Mouse (Mus musculus) adrenal gland, postnatal 36 days (tissue): ENCODE measurements around the gene Ss18l2. TPM values are rescaled to one million over a fixed set of nuclear protein-coding genes. Genes with fewer than 3 reads are reported as not detected.

Source experiments
- DNase-seq, 2 experiments: peaks; one replicate each; pipeline ENCODE4 v3.0.0; 2021; ENCODE audit warnings: mixed read lengths in 1 of 2
- long read RNA-seq, 2 experiments: library from polyadenylated mRNA; stranded (forward); transcript quantifications; one replicate each; pipeline ENCODE4 v2.0.0; 2021; ENCODE audit warnings: borderline sequencing depth in 2 of 2
- total RNA-seq, 2 experiments: library from RNA; stranded (reverse); gene quantifications; 2 replicates each; pipeline ENCODE4 v1.2.3; 2021

Ss18l2 gene
- 10 to 100 TPM; 41.6 to 57.2 TPM for total RNA-seq
- long read RNA-seq, experiment 1, transcript Ss18l2-201 (3 exons, 577 nt), result minor isoform, 24 of 89 reads
- long read RNA-seq, experiment 1, transcript Ss18l2-203 (2 exons, 1,175 nt), result major isoform, 35 of 89 reads
- long read RNA-seq, experiment 1, transcript Ss18l2-207 (1 exons, 2,354 nt), result minor isoform, 26 of 89 reads
- long read RNA-seq, experiment 1, partial matches to known transcripts, result 0 of 89 reads
- long read RNA-seq, experiment 1, other reads (novel, unspliced or antisense), result 2 of 89 reads
- long read RNA-seq, experiment 2, transcript Ss18l2-201 (3 exons, 577 nt), result minor isoform, 13 of 45 reads
- long read RNA-seq, experiment 2, transcript Ss18l2-203 (2 exons, 1,175 nt), result minor isoform, 14 of 45 reads
- long read RNA-seq, experiment 2, transcript Ss18l2-207 (1 exons, 2,354 nt), result major isoform, 16 of 45 reads
- long read RNA-seq, experiment 2, partial matches to known transcripts, result 0 of 45 reads
- long read RNA-seq, experiment 2, other reads (novel, unspliced or antisense), result 0 of 45 reads

GRCm38 (mm10) chr9:121709898-121710583 lies at the start of gene Ss18l2:
Gene Ss18l2 (plus strand): TSS chr9:121710329.
- peak; percentile 98 for DNase-seq

GRCm38 (mm10) chr9:121663467-121663866 lies 46.7 kb upstream of the Ss18l2 start:
- no peak for DNase-seq

- no peak for DNase-seq
Observed at GRCm38 (mm10) chr9:121664104-121664503, 46.0 kb upstream of the Ss18l2 start.

- no peak for DNase-seq
Observed at GRCm38 (mm10) chr9:121666957-121667630, 43.0 kb upstream of the Ss18l2 start.

GRCm38 (mm10) chr9:121667822-121668221 lies 42.3 kb upstream of the Ss18l2 start:
- no peak for DNase-seq

- DNase-seq, result peak; percentile 70 to 79
Observed at GRCm38 (mm10) chr9:121669348-121669791, 40.8 kb upstream of the Ss18l2 start.

- DNase-seq, result peak; percentile 46 to 56
Observed at GRCm38 (mm10) chr9:121671300-121671699, 38.8 kb upstream of the Ss18l2 start.

GRCm38 (mm10) chr9:121672311-121672710 lies 37.8 kb upstream of the Ss18l2 start:
- DNase-seq, result no peak

GRCm38 (mm10) chr9:121673716-121674115 lies 36.4 kb upstream of the Ss18l2 start:
- no peak for DNase-seq

- no peak for DNase-seq
Observed at GRCm38 (mm10) chr9:121675011-121675410, 35.1 kb upstream of the Ss18l2 start.

- no peak for DNase-seq
Observed at GRCm38 (mm10) chr9:121675556-121675955, 34.6 kb upstream of the Ss18l2 start.

- no peak for DNase-seq
Observed at GRCm38 (mm10) chr9:121677069-121677468, 33.1 kb upstream of the Ss18l2 start.

GRCm38 (mm10) chr9:121677476-121677875 lies 32.7 kb upstream of the Ss18l2 start:
- DNase-seq, result no peak

GRCm38 (mm10) chr9:121679549-121679948 lies 30.6 kb upstream of the Ss18l2 start:
- peak; percentile 41 to 47 for DNase-seq

- DNase-seq, result no peak
Observed at GRCm38 (mm10) chr9:121681191-121681590, 28.9 kb upstream of the Ss18l2 start.

- no peak for DNase-seq
Observed at GRCm38 (mm10) chr9:121682037-121682680, 28.0 kb upstream of the Ss18l2 start.

- DNase-seq, result no peak
Observed at GRCm38 (mm10) chr9:121684702-121685101, 25.4 kb upstream of the Ss18l2 start.

- no peak for DNase-seq
Observed at GRCm38 (mm10) chr9:121690200-121690651, 19.9 kb upstream of the Ss18l2 start.

GRCm38 (mm10) chr9:121690734-121691133 lies 19.4 kb upstream of the Ss18l2 start:
- no peak for DNase-seq

GRCm38 (mm10) chr9:121694736-121695135 lies 15.4 kb upstream of the Ss18l2 start:
- no peak for DNase-seq

- DNase-seq, result no peak
Observed at GRCm38 (mm10) chr9:121696626-121697025, 13.5 kb upstream of the Ss18l2 start.
